Mouse (Mus musculus): Measurements from ENCODE around the gene Cabin1.

The Cabin1 gene

DNA sequence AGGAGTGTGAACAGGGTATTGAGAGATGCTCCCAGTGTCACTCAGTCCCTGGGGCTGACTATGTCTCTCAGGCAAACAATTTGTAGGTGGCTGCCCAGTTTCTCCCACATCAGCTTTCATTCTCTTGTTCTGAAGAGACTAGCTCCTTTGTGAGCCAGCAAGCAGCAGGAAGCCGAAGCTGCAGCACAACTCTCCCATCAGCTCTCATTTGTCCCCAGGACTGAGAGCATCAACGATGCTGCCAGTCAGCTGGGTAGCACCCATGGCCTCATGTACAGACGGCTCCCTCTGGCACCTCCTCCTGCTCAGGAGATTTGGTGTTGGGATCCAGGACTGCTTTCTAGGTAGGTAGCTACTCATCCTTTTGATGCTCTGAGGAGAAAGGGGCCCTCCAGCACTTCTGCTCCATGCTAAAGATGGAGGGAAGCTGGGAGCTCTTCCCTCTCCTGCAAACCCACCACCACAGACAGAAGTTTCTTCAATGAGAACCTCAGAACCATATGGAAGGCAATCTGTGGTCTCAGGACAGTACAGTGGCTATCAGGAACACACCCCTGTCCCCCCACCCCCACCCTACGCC, 97.6 kb downstream of the Cabin1 start:
- no peak for DNase-seq (ENCODE audit: low spot score)

DNA sequence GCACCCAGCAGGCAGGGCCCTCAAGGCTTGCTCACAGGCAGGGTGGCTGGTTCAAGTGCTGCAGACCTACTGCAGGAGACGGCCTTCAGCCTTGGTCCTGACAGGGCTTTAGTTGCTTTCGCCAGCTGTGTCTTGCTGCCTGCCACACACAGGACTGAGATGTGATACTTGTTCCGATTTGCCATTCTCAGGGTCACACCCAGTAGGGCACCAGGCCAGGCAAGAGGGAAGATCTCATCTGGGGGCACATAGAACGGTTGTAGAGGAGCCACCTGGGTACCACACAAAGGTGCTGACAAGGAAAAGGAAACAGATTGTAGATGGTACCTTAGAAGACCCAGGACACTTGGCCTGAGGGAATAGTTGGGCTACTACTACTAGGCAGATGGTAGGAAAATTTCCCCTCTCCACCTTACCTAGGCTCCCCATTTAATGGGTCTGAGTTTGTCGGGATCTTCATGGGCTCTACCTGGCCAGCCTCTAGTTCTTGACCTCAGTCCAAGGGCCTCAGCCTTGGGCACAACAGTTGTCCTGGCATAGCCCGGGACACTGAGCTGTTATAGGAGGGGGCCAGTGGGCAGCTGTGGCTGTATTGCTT, 99.4 kb downstream of the Cabin1 start:
- DNase-seq (ENCODE audit: low spot score): no peak

DNA sequence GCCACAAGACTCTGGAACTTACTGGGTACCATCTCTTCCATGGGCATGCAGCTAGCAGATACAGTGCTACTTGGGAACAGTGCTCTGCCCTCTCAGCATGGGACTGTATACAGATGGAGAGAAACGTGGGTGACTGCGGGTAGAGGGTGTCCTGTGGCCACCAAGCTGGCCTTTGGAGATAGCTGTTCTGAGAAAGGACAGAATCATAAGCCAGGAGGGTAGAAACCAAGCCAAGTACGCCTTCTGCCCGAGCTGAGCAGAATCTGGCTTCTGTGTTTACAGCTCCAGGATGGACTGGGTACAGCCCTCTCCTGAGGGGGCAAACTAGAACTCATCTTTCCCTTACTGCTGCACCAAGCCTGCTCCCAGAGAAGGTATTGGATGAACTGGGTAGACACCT, 101.6 kb downstream of the Cabin1 start:
- no peak for DNase-seq (ENCODE audit: low spot score)

DNA sequence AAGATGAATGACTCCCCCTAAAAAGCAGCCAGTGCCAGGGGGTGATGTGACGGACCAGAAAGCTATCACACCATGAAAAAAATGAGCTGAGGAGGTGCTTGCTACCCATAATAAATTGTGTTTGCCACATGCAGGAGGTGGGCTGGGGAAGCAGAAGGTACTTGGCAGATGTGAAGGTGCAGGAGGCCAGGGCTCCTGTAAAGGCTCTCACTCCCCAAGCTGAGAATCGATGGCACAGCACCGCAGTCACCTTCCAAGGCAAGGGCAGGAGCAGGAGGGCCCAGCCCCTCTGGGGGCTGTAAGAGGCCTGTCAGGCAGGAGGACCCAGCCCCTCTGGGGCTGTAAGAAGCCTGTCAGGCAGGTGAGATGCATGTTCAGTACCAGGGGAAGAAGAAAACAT, 102.3 kb downstream of the Cabin1 start:
- no peak for DNase-seq (ENCODE audit: low spot score)

DNA sequence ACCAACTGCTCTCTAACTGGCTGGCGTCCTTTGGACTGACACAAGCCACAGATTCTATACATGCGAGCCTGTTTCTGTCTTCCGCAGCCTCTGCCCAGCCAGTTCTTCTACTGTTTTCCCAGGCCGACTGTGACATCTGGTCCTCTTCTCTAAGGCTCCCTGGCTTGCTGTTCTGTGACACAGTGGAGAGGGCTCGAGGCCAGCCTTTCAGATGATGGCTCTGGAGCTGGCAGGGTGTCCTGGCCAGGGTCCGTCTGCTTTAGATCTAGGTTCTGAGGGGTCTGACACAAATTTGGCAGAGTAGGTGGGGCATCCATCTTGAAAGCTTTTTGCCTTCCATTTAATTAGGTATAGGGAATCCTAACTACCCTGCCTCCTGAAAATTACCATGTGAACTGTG, 102.8 kb downstream of the Cabin1 start:
- DNase-seq (ENCODE audit: low spot score): no peak

DNA sequence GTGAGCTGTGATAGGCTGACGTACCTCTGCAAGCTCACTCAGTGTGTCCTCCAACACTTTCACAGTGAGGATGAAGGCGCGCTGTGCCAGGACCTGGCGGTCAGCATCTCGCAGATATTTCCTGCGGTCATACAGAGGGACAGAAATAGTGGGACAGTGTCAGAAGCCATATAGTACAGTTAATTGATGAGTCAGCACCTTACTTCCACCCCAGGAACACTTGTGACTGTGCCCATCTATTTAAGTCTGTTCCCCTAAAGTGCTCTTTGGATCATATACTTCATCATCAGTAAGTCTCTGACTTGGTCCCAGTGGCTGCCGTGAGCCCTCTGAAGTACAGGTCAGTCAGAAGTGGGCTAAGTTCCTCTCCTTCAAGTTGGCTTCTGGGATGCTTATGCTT, 106.4 kb downstream of the Cabin1 start:
- DNase-seq (ENCODE audit: low spot score): no peak

DNA sequence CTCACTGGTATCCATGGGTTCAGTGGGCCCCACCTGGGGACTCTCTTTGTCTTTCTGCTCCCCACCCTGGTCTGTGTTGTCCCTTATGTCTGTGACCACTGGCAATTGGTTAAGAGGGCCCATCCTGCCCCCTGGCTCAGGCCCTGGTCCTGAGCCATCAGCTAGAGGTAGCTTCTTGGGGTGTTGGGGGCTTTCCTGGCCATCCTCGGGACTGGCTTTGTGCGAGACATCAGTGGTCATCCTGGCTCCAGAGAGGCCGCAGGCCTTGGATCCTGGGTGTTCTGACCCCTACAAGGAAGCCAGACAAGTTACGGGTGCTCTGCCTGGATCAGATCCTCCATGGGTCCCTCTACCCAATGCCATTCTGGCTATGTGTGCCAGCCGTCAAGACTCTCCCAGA, 107.0 kb downstream of the Cabin1 start:
- DNase-seq (ENCODE audit: low spot score): no peak

DNA sequence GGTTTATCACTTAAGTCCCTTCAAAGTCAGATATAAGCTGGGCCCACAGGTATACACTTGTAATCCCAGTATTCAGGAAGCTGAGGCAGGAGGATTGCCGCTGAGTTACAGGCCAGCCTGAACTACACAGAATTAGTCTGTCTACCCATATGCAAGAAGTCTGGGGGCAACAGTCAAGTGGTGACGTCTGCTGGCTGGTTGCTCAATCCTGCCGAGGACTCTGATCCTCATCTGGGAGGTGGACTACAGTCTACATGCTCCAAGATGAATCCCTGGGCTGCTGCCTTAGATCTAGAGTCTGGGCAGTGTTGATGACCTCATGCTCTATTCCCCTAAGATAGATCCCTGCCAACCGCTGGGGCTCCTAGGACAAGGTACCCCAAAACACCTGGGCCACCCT, 110.1 kb downstream of the Cabin1 start:
- DNase-seq (ENCODE audit: low spot score): no peak

DNA sequence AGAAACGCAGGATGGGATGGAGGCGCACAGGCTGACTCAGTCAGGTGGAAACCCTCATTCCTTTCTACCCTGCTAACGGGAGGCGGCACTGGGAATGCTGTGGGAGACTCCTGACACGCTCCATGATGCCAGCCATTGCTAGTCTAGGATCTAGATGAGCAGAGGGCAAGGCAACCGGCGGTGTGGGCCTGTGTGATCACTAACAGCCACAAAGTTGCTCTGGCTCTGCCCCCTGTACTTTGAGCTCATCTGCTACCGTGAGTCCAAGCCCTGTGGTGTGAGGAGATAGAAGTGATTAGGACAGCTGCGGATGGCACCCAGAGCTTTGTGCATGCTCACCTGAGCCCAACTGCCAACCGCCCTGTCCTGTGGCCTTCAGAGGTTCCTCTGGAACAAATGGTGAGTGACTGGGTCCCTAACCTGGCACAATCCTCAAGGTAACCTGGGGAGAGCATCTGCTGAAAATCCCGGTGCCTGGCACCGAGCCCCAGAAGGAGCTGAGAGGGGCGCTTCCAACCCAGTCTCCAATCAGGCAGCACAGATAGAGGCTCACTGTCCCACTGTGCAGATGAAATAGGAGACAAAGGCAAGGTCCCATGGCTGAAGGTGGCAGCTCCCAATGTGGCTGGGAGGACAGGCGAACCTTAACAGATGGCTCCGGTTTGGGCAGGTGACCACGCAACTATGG, 112.6 kb downstream of the Cabin1 start:
- no peak for DNase-seq (ENCODE audit: low spot score)

DNA sequence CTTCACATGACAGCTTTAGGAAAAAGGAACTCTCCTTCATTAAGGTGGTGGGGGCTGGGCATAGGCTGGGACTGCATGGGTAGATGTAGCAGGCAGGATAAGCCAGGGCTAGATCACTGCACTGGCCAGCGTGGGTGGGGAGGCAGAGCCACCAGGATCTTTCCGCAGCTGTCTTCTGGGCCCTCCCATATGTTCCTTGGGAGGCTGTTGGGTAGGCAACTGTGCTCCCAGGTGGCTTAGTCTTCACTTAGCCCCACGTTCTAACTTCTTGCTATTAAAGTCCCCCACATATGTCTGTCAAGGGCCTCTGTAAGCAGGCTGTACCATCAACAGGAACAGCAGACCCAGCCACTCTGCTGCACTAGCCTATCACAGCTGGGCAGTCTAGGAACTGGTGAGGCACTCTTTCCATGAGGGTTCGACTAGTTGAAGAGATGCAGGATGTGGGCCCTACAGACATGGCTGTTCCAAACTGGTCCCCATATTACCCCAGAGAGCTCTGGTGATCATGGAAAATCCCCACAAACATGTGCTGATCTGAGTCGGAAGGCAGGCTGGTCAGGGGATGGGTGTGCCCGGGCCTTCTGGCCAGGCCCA, 113.7 kb downstream of the Cabin1 start:
- DNase-seq (ENCODE audit: low spot score): no peak

DNA sequence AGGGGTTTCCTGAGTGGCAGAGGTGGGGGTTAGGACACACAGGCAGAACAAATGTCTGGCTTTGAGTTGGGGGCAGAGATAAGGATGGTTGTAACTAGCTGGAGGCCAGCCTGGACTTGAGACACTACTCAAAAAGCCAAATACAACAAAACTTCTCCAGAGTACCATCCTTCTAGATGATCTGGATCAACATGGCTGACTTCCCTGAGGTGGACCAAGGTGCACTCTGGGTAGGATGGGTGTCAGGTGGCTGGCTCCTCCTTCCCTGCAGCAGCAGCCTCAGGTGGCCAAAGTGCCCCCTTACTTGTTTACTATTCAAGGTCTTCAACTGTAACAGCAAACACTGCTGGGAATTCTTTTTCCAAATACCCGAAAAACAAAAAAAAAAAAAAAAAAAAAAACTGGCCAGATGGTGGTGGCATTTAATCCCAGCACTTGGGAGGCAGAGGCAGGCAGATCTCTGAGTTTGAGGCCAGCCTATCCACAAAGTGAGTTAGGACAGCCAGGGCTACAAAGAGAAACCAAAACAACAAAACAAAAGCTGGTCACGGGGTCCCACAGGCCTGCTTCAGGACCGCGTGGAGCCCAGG, 114.6 kb downstream of the Cabin1 start:
- DNase-seq (ENCODE audit: low spot score): no peak

DNA sequence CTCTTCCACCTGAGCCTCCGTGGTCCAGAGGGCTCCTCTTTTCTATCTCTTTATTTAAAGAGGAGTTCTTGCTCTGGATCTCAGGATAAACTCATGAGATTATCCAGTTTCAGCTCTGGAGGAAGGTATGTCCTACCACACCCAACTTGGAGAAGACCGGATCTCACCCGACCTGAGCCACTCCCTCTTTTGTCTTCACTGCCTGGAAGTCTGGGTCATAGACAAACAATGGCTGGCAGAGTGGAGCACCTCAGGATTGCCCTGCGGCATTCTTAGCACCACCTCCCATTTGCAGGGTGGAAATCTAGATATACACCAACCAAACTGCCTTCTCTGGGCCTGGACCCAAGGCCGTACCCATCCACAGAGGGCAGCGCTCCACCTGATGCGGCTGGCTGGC, 115.1 kb downstream of the Cabin1 start:
- no peak for DNase-seq (ENCODE audit: low spot score)

DNA sequence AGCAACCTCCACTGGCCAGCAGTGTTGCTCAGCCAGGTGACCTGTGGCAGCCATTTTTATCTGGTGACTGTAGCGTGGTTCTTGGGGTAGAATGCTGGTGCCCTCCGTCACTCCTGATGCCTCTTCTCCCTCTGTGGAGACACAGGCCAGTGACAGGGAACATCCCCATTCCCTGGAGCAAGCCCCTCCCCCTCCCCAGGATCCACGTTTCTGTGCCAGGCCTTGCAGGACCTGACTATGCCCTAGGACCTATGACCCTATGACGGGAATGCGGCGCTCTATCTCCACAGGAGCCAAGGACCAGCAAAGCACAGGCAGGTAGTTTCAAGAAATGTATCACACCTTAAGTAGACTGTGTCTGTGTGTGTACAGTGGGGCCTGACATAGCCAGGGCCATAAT, 116.0 kb downstream of the Cabin1 start:
- DNase-seq (ENCODE audit: low spot score): no peak

DNA sequence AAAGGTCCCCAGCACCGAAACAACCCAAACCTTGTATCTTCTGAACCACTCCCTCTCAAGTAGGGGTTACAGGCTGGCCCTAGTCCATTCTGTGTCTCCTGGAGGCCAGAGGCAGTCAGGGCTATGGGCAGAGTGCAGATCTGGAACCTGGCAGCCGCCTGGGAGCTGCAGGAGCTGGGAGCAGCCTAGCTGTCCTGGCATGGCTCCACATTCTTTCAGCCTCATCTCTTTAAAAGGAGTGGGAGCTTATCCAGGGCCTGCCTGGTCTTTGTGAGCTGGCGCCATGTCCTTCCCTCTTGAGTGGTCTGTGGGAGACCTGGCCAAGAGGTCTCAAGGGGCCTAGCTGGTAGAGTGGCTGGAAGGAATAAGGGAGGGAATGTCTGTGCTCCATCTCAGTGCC, 116.8 kb downstream of the Cabin1 start:
- DNase-seq (ENCODE audit: low spot score): peak; percentile 62

DNA sequence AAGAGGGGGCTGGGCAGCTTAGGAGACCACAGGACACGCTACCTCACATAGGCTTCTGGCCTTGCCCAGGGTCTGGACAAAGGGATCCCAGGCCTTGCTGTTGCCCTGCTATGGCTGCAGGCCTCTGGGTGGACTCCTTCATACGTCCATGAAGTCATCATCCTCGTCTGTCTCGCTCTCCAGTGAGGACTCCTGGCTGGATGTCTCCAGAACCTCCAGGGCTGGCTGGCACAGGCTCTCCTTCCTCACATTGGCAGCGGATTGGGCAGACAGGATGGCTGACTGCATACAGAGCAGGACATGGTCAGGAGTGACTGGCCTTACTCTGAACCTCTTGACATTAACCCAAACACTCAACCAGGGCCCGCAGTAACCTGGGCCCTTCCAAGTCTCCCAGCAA, 117.7 kb downstream of the Cabin1 start:
- DNase-seq (ENCODE audit: low spot score): no peak

DNA sequence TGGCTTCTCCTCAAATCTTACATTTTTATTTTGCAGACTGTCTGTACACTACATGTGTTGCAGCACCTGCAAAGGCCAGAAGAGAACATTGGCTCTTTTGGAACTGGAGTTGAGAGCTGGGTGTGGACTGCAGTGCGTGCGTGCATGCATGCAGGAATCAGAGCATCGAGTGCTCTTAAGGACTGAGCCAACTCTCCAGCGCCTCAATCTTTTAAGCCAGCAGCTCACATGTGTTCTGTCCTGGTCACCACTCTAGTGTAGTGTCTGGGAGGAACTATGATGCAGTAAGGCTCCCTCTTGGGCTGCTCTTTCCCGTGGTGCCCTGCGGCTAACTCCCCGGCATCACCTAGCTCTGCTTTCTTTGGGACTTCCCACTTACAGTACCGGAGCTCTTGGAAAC, 118.5 kb downstream of the Cabin1 start:
- DNase-seq (ENCODE audit: low spot score): no peak

DNA sequence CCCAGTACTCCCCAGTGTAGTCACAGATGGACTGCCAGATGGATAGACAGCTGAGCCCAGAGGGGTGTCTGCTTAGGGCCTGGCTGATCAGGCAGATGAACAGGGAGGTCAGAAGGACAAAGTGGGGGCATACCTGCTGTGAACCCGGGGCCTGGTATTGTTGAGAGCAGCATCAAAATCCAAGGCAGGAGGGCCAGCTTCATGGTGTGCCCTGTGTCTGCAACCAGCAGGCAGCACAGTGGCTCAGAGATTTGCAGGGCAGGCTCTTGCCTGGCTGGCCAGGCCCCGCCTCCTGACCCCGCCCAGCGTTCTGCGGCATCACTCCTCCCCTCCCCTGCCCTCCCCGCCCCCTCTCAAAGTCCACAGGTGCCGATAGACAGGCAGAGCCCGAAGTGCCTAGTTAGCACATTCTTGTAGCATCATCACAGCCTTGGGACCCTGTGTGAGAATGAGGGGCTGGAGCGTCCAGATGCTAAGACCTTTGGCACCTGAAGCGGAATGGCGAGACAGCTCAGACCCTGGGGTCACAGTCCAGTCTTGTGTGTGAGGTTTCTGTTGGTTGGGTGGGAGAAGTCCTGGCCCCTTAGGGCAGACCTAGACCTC, 120.3 kb downstream of the Cabin1 start, which contains the start of gene Susd2:
Gene Susd2 (minus strand): TSS at position 268 of the 603 bp plus-strand sequence.
- peak; percentile 68 for DNase-seq (ENCODE audit: low spot score)

DNA sequence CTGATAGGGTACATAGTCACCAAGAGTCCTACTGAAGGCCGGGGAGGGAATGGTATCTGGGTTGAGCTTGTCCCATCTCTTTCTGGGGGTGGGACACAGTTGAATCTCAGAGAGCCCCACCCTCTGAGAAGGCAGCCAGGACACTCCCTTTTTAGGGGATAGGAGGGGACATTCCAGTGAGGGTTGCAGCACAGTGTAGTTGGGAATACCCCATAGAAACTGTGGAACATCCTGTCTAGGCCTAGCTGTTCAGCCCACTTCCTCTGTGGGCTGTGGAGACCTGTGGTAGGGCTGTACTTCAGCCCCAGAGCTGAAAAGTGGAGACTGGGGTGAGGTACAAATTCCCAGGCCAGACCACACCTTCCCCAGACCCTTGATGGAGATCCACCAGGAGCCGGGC, 121.2 kb downstream of the Cabin1 start:
- no peak for DNase-seq (ENCODE audit: low spot score)

DNA sequence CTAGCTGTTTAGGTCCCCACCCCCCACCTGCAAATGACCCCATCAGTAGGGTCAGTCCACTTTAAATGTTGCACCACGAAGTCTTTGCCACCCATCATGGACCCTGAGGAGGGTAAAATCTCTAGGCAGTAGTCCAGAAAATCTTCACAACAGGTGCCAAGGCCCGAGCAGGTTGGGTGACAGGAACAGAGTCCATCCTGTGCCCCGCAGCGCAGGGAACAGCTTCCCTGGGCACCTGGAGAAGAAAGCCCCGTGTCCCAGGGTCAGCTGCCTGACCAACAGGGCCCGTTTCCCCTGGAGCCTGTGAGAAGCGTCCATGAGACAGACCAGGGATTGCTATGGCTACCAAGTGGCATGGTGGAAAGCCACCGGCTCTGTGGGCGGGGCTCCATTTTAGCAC, 121.7 kb downstream of the Cabin1 start:
- DNase-seq (ENCODE audit: low spot score): no peak

DNA sequence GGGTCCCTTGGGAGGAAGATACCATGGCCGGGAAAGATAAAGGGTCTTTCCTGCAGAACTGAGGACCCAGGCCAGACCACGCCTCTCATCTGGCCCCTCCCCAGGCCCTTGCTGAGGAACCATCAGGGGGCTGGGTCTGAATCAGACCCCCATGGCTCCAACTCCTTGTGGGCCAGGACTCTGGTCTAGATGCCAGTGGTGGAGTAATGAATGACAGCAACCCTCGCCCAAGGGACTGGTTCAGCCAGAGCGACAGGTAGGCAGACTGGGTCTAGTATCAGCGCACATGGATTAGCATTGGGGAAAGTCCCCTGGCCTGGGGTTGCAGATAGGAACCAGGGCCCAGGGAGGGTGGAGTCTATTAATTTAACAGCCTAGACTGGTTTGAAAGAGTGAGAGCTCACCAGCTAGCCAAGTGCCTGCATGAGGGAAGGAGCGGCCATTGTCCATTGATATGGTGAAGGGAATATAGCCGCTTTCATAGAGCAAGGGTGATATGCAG, 122.4 kb downstream of the Cabin1 start:
- DNase-seq (ENCODE audit: low spot score): no peak

DNA sequence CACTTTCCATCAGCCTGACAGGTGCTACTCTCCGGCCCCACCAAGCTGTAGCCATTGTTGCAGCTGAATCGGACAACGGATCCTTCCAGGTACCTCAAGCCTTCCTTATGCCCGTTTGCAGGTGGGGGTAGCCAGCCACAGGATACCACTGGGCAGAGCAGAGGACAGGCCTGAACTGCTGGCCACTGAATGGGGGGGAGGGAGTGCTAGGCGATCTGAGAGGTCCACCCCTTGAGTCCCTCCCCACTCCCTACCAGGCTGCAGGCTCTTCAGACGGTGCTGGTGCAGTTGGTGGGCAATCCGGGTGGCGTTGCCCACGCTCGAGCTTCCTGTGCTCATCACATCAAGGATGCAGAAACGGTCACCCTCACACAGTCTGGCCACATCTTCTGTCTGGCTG, 126.4 kb downstream of the Cabin1 start:
- DNase-seq (ENCODE audit: low spot score): no peak

DNA sequence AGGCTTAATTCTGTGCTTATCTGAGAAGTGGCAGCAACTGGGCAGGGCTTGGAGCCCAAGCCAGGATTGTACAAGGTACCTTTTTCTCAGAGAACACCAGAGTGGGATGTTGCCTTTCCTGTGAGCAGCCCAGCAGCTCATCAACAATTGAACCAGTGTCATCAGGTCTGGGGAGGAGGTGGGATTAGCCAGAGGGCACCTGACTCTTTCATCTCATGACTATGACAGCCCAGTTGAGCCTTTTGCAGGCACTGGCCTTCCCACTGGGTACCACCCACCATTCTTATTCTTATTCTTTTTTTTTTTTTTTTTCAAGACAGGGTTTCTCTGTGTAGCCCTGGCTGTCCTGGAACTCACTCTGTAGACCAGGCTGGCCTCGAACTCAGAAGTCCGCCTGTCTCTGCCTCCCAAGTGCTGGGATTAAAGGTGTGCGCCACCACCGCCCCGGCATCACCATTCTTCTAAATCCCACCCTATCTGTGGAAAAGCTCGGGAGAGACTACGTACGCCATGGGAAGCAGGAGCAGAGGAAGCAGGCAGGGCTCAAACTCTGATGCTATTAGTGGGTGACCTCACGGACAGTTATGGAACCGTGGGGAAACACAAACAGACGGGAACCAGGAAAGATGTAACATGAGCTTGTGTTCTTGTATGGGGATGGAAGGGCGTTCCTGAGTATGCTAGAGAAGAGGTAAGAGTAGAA, 127.9 kb downstream of the Cabin1 start:
- DNase-seq (ENCODE audit: low spot score): no peak
